Mouse (Mus musculus): ENCODE data around the gene Myo15b. TPM values are rescaled to one million over a fixed set of nuclear protein-coding genes. Genes with fewer than 3 reads are reported as not detected.

Myo15b gene
- polyA plus RNA-seq, 1 experiment from 2014 or later = 0.16 TPM

GRCm38 (mm10) chr11:115878071-115878470 lies 19.9 kb downstream of the Myo15b start:
- Histone ChIP-seq H3K27me3 (replicated peaks; ENCODE audit: control insufficient read depth, insufficient read depth, low read length) (0 out of 2 replicates have a peak, but pooled peaks cover 2% of the 10 kb centered on the region), H3K9ac (ENCODE audit: low read depth, low read length) (no peak overlapping the region), H3K4me1 (ENCODE audit: control insufficient read depth, insufficient read depth, low read depth, low read length) (no peaks in the 10 kb centered on the region), H3K4me2 (ENCODE audit: low read length) (no peak overlapping the region), H3K27ac (ENCODE audit: low read depth, low read length) (no peak overlapping the region), H3K4me3 (ENCODE audit: low read length) (no peak overlapping the region), H3K36me3 (ENCODE audit: control insufficient read depth, insufficient read depth, low read length) (no peaks in the 10 kb centered on the region), H3K9me3 (ENCODE audit: control insufficient read depth, low read length) (no peaks in the 10 kb centered on the region)
- 75% methylated on average over 8 of the region's 8 CpGs for WGBS
- ATAC-seq = no peak

GRCm38 (mm10) chr11:115881002-115881401 lies 22.8 kb downstream of the Myo15b start:
- no peak overlapping the region for H3K27ac ChIP-seq (ENCODE audit: low read depth, low read length)
- H3K4me2 ChIP-seq (ENCODE audit: low read length) = no peak overlapping the region
- H3K9me3 ChIP-seq (ENCODE audit: control insufficient read depth, low read length) = no peaks in the 10 kb centered on the region
- H3K4me1 ChIP-seq (ENCODE audit: control insufficient read depth, insufficient read depth, low read depth, low read length) = no peaks in the 10 kb centered on the region
- no peak for ATAC-seq
- WGBS = 20% methylated on average over 5 of the region's 5 CpGs
- no peak overlapping the region for H3K9ac ChIP-seq (ENCODE audit: low read depth, low read length)
- H3K36me3 ChIP-seq (ENCODE audit: control insufficient read depth, insufficient read depth, low read length) = no peaks in the 10 kb centered on the region
- H3K27me3 ChIP-seq (replicated peaks; ENCODE audit: control insufficient read depth, insufficient read depth, low read length) = 0 out of 2 replicates have a peak, but pooled peaks cover 2% of the 10 kb centered on the region
- no peak overlapping the region for H3K4me3 ChIP-seq (ENCODE audit: low read length)

GRCm38 (mm10) chr11:115883251-115883650 lies 25.0 kb downstream of the Myo15b start:
- Histone ChIP-seq H3K9me3 (ENCODE audit: control insufficient read depth, low read length) (no peaks in the 10 kb centered on the region), H3K4me3 (ENCODE audit: low read length) (no peak overlapping the region), H3K27me3 (replicated peaks; ENCODE audit: control insufficient read depth, insufficient read depth, low read length) (0 out of 2 replicates have a peak, but pooled peaks cover 2% of the 10 kb centered on the region), H3K27ac (ENCODE audit: low read depth, low read length) (no peak overlapping the region), H3K4me2 (ENCODE audit: low read length) (no peak overlapping the region), H3K4me1 (ENCODE audit: control insufficient read depth, insufficient read depth, low read depth, low read length) (no peaks in the 10 kb centered on the region), H3K36me3 (ENCODE audit: control insufficient read depth, insufficient read depth, low read length) (no peaks in the 10 kb centered on the region), H3K9ac (ENCODE audit: low read depth, low read length) (no peak overlapping the region)
- WGBS = 21% methylated on average over 15 of the region's 17 CpGs
- no peak for ATAC-seq

GRCm38 (mm10) chr11:115884361-115884760 lies 26.2 kb downstream of the Myo15b start:
- H3K36me3 ChIP-seq (ENCODE audit: control insufficient read depth, insufficient read depth, low read length) = no peaks in the 10 kb centered on the region
- H3K4me2 ChIP-seq (ENCODE audit: low read length) = no peak overlapping the region
- H3K4me1 ChIP-seq (ENCODE audit: control insufficient read depth, insufficient read depth, low read depth, low read length) = no peaks in the 10 kb centered on the region
- 94% methylated on average over 3 of the region's 3 CpGs for WGBS
- no peak overlapping the region for H3K27ac ChIP-seq (ENCODE audit: low read depth, low read length)
- no peak overlapping the region for H3K9ac ChIP-seq (ENCODE audit: low read depth, low read length)
- no peaks in the 10 kb centered on the region for H3K9me3 ChIP-seq (ENCODE audit: control insufficient read depth, low read length)
- 0 out of 2 replicates have a peak, but pooled peaks cover 2% of the 10 kb centered on the region for H3K27me3 ChIP-seq (replicated peaks; ENCODE audit: control insufficient read depth, insufficient read depth, low read length)
- ATAC-seq = no peak
- H3K4me3 ChIP-seq (ENCODE audit: low read length) = no peak overlapping the region

- no peak overlapping the region for H3K27ac ChIP-seq (ENCODE audit: low read depth, low read length)
- H3K9ac ChIP-seq (ENCODE audit: low read depth, low read length) = no peak overlapping the region
- no peak overlapping the region for H3K4me2 ChIP-seq (ENCODE audit: low read length)
- no peaks in the 10 kb centered on the region for H3K36me3 ChIP-seq (ENCODE audit: control insufficient read depth, insufficient read depth, low read length)
- H3K4me3 ChIP-seq (ENCODE audit: low read length) = no peak overlapping the region
- no peaks in the 10 kb centered on the region for H3K4me1 ChIP-seq (ENCODE audit: control insufficient read depth, insufficient read depth, low read depth, low read length)
- WGBS = 73% methylated on average over 11 of the region's 11 CpGs
- ATAC-seq = no peak
- 0 out of 2 replicates have a peak, but pooled peaks cover 2% of the 10 kb centered on the region for H3K27me3 ChIP-seq (replicated peaks; ENCODE audit: control insufficient read depth, insufficient read depth, low read length)
- H3K9me3 ChIP-seq (ENCODE audit: control insufficient read depth, low read length) = no peaks in the 10 kb centered on the region
Measured at GRCm38 (mm10) chr11:115885281-115885680, 27.1 kb downstream of the Myo15b start.

GRCm38 (mm10) chr11:115886446-115886845 lies 28.2 kb downstream of the Myo15b start:
- 89% methylated on average over 11 of the region's 11 CpGs for WGBS
- H3K27ac ChIP-seq (ENCODE audit: low read depth, low read length) = no peak overlapping the region
- no peak overlapping the region for H3K4me3 ChIP-seq (ENCODE audit: low read length)
- H3K4me2 ChIP-seq (ENCODE audit: low read length) = no peak overlapping the region
- H3K4me1 ChIP-seq (ENCODE audit: control insufficient read depth, insufficient read depth, low read depth, low read length) = no peaks in the 10 kb centered on the region
- H3K27me3 ChIP-seq (replicated peaks; ENCODE audit: control insufficient read depth, insufficient read depth, low read length) = 0 out of 2 replicates have a peak, but pooled peaks cover 2% of the 10 kb centered on the region
- no peaks in the 10 kb centered on the region for H3K36me3 ChIP-seq (ENCODE audit: control insufficient read depth, insufficient read depth, low read length)
- no peak for ATAC-seq
- no peak overlapping the region for H3K9ac ChIP-seq (ENCODE audit: low read depth, low read length)
- H3K9me3 ChIP-seq (ENCODE audit: control insufficient read depth, low read length) = no peaks in the 10 kb centered on the region

- Histone ChIP-seq H3K9me3 (ENCODE audit: control insufficient read depth, low read length) (no peaks in the 10 kb centered on the region), H3K4me1 (ENCODE audit: control insufficient read depth, insufficient read depth, low read depth, low read length) (no peaks in the 10 kb centered on the region), H3K4me2 (ENCODE audit: low read length) (no peak overlapping the region), H3K9ac (ENCODE audit: low read depth, low read length) (no peak overlapping the region), H3K27me3 (replicated peaks; ENCODE audit: control insufficient read depth, insufficient read depth, low read length) (no peaks in the 10 kb centered on the region), H3K36me3 (ENCODE audit: control insufficient read depth, insufficient read depth, low read length) (0 out of 2 replicates have a peak, but pooled peaks cover under 1% of the 10 kb centered on the region), H3K27ac (ENCODE audit: low read depth, low read length) (no peak overlapping the region), H3K4me3 (ENCODE audit: low read length) (no peak overlapping the region)
- 50% methylated on average over 5 of the region's 5 CpGs for WGBS
- ATAC-seq = no peak
Measured at GRCm38 (mm10) chr11:115888020-115888419, 29.8 kb downstream of the Myo15b start.

- H3K4me3 ChIP-seq (ENCODE audit: low read length) = no peak overlapping the region
- no peak overlapping the region for H3K9ac ChIP-seq (ENCODE audit: low read depth, low read length)
- H3K4me1 ChIP-seq (ENCODE audit: control insufficient read depth, insufficient read depth, low read depth, low read length) = no peaks in the 10 kb centered on the region
- H3K27ac ChIP-seq (ENCODE audit: low read depth, low read length) = no peak overlapping the region
- no peaks in the 10 kb centered on the region for H3K27me3 ChIP-seq (replicated peaks; ENCODE audit: control insufficient read depth, insufficient read depth, low read length)
- no peak overlapping the region for H3K4me2 ChIP-seq (ENCODE audit: low read length)
- H3K36me3 ChIP-seq (ENCODE audit: control insufficient read depth, insufficient read depth, low read length) = 0 out of 2 replicates have a peak, but pooled peaks cover 3% of the 10 kb centered on the region
- ATAC-seq = no peak
- no peaks in the 10 kb centered on the region for H3K9me3 ChIP-seq (ENCODE audit: control insufficient read depth, low read length)
- WGBS = 90% methylated on average over 6 of the region's 6 CpGs
Measured at GRCm38 (mm10) chr11:115889159-115889558, 31.0 kb downstream of the Myo15b start.

GRCm38 (mm10) chr11:115892213-115892612 lies 34.0 kb downstream of the Myo15b start:
- 58% methylated on average over 6 of the region's 6 CpGs for WGBS
- H3K36me3 ChIP-seq (ENCODE audit: control insufficient read depth, insufficient read depth, low read length) = peaks cover 9% of the 10 kb centered on the region; the same call in 1 of the 2 replicates
- H3K4me3 ChIP-seq (ENCODE audit: low read length) = no peak overlapping the region
- H3K27me3 ChIP-seq (replicated peaks; ENCODE audit: control insufficient read depth, insufficient read depth, low read length) = no peaks in the 10 kb centered on the region
- no peaks in the 10 kb centered on the region for H3K4me1 ChIP-seq (ENCODE audit: control insufficient read depth, insufficient read depth, low read depth, low read length)
- ATAC-seq = no peak
- no peak overlapping the region for H3K4me2 ChIP-seq (ENCODE audit: low read length)
- H3K9me3 ChIP-seq (ENCODE audit: control insufficient read depth, low read length) = no peaks in the 10 kb centered on the region
- H3K9ac ChIP-seq (ENCODE audit: low read depth, low read length) = no peak overlapping the region
- H3K27ac ChIP-seq (ENCODE audit: low read depth, low read length) = no peak overlapping the region

- peaks cover 9% of the 10 kb centered on the region; the same call in 1 of the 2 replicates for H3K36me3 ChIP-seq (ENCODE audit: control insufficient read depth, insufficient read depth, low read length)
- ATAC-seq = no peak
- H3K27me3 ChIP-seq (replicated peaks; ENCODE audit: control insufficient read depth, insufficient read depth, low read length) = no peaks in the 10 kb centered on the region
- no peaks in the 10 kb centered on the region for H3K9me3 ChIP-seq (ENCODE audit: control insufficient read depth, low read length)
- no peaks in the 10 kb centered on the region for H3K4me1 ChIP-seq (ENCODE audit: control insufficient read depth, insufficient read depth, low read depth, low read length)
- H3K9ac ChIP-seq (ENCODE audit: low read depth, low read length) = no peak overlapping the region
- no peak overlapping the region for H3K4me3 ChIP-seq (ENCODE audit: low read length)
- 86% methylated on average over 9 of the region's 9 CpGs for WGBS
- no peak overlapping the region for H3K27ac ChIP-seq (ENCODE audit: low read depth, low read length)
- no peak overlapping the region for H3K4me2 ChIP-seq (ENCODE audit: low read length)
Measured at GRCm38 (mm10) chr11:115893071-115893470, 34.9 kb downstream of the Myo15b start.

All from hindbrain, embryonic 16.5 days (tissue).